Mouse (Mus musculus) G1E (cell line): ENCODE results near the gene Zranb3.

ENCODE experiments used
- CTCF ChIP-seq: IDR thresholded peaks from 2 replicates; pipeline ENCODE4 v1.5.1; 2012; ENCODE audit warnings: low read depth, low read length, inconsistent platforms, mixed read lengths
- GATA1 ChIP-seq: IDR thresholded peaks from 2 replicates; pipeline ENCODE4 v1.6.1; 2012; ENCODE audit warnings: borderline replicate concordance, low read length, inconsistent platforms, mixed read lengths
- TAL1 ChIP-seq: conservative IDR thresholded peaks from 2 replicates; pipeline ENCODE4 v1.6.1; 2012; ENCODE audit warnings: low read depth, low read length, inconsistent platforms, mixed read lengths

GRCm38 (mm10) chr1:128102641-128103461 lies at the start of gene Zranb3, which contains the start of gene R3hdm1:
- TF ChIP-seq CTCF (no peak), TAL1 (no peak), GATA1 (no peak)
